Mouse (Mus musculus): ENCODE results near the gene Ptpa.

DNA sequence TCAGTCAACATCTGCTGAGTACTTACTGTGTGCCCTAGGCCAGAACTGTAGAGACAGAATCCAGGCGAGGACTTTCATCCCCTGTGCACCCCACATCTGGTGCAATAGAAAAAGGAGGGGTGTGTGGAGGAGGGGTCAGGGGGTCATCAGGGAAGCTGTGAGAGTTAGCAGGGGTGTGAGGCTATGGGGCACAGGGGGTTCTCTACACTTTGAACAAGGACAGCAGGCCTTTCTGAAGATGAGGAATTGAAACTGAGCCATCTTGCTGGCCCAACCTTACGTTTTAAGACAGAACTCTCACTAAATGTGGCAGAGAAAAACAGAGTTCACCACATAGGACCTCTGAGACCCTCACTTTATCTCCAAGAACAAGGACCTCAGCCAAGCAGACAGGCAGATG, 74.5 kb downstream of the Ptpa start:
- TF ChIP-seq CTCF (IDR thresholded peaks at IDR 0.05; ENCODE audit: borderline replicate concordance, insufficient read depth, low read length) (no peak), POLR2A (IDR thresholded peaks at IDR 0.05; ENCODE audit: low read depth, low read length) (no peak)
